Comparison of ENCODE assay signal across 10 mouse cellular contexts in genomic region chr2:91052752-91053151, GRCm38 (mm10). TPM values are rescaled to one million over a fixed set of nuclear protein-coding genes. Genes with fewer than 3 reads are reported as not detected.
DNase-seq lines count a peak whose midpoint lies in the region; ATAC-seq and TF ChIP-seq lines count a peak whose summit lies in the region.
"Had no signal": no experiment of that assay in that cellular context is flagged by ENCODE, and none has a peak within 500 bp of the region (broad histone marks: within the 10 kb centered on the region; RNA-seq: fewer than 3 reads in every experiment).

No protein-coding gene starts in this region.

- H3K9me3 ChIP-seq in lung, embryonic 14.5 days (ENCODE audit: low read depth, low read length) = no peaks in the 10 kb centered on the region
- no peaks in the 10 kb centered on the region for H3K9me3 ChIP-seq in embryonic facial prominence, embryonic 10.5 days
- H3K9me3 ChIP-seq in neural tube, embryonic 13.5 days = no peaks in the 10 kb centered on the region
- H3K9me3 ChIP-seq: heart, embryonic 12.5 days had no signal

- H3K27me3 ChIP-seq in lung, embryonic 14.5 days (ENCODE audit: insufficient read depth, low read length) = no peaks in the 10 kb centered on the region
- no peaks in the 10 kb centered on the region for H3K27me3 ChIP-seq in embryonic facial prominence, embryonic 10.5 days (replicated peaks; ENCODE audit: low read depth, poor library complexity, severe bottlenecking)
- H3K27me3 ChIP-seq in neural tube, embryonic 13.5 days = no peaks in the 10 kb centered on the region
- H3K27me3 ChIP-seq: heart, embryonic 12.5 days had no signal

- peak overlapping the region; percentile 84; the same call in 1 of the 2 replicates for H3K4me3 ChIP-seq in lung, embryonic 14.5 days (ENCODE audit: low read depth, low read length)
- peak overlapping the region; percentile 93 for H3K4me3 ChIP-seq in embryonic facial prominence, embryonic 10.5 days
- H3K4me3 ChIP-seq in neural tube, embryonic 13.5 days = peak overlapping the region; percentile 71; the same call in 1 of the 2 replicates

- H3K4me2 ChIP-seq in lung, embryonic 14.5 days = peak overlapping the region; percentile 63
- H3K4me2 ChIP-seq in neural tube, embryonic 13.5 days = peak overlapping the region; percentile 94

- H3K4me1 ChIP-seq in lung, embryonic 14.5 days (ENCODE audit: insufficient read depth) = peaks cover 5% of the 10 kb centered on the region; the same call in 1 of the 2 replicates
- peaks cover 20% of the 10 kb centered on the region for H3K4me1 ChIP-seq in embryonic facial prominence, embryonic 10.5 days
- H3K4me1 ChIP-seq in neural tube, embryonic 13.5 days (replicated peaks) = peaks cover 24% of the 10 kb centered on the region

- 40% methylated on average over 2 of the region's 2 CpGs for WGBS in lung, embryonic 14.5 days
- WGBS in embryonic facial prominence, embryonic 10.5 days = 67% methylated on average over 2 of the region's 2 CpGs
- 67% methylated on average over 2 of the region's 2 CpGs for WGBS in neural tube, embryonic 13.5 days

- H3K36me3 ChIP-seq in lung, embryonic 14.5 days (ENCODE audit: insufficient read depth) = peaks cover 28% of the 10 kb centered on the region
- peaks cover 38% of the 10 kb centered on the region for H3K36me3 ChIP-seq in embryonic facial prominence, embryonic 10.5 days (replicated peaks)
- peaks cover 26% of the 10 kb centered on the region for H3K36me3 ChIP-seq in neural tube, embryonic 13.5 days

- no peak for ATAC-seq in lung, embryonic 14.5 days (ENCODE audit: insufficient read depth)
- no peak for ATAC-seq in neural tube, embryonic 13.5 days (ENCODE audit: low read depth)

- H3K9ac ChIP-seq in lung, embryonic 14.5 days = no peak overlapping the region
- no peak overlapping the region for H3K9ac ChIP-seq in neural tube, embryonic 13.5 days

- no peak for DNase-seq in lung, embryonic 14.5 days
- DNase-seq in lung, postnatal 36 days = no peak
- no peak for DNase-seq in embryonic facial prominence, embryonic 10.5 days (ENCODE audit: low spot score)
- DNase-seq in induced T-regulatory cell, adult 2 months (ENCODE audit: low read depth) = peak; percentile 75
- DNase-seq in gastrocnemius, postnatal 36 days = no peak
- no peak for DNase-seq in layer of hippocampus, adult 9-10 months (ENCODE audit: low spot score)
- DNase-seq in heart, postnatal 25 days (ENCODE audit: low spot score) = no peak
- DNase-seq: cerebellum, postnatal 36 days had no signal

- intact Hi-C loops in gastrocnemius, postnatal 36 days (cut with DNase I) = no loop called here
- intact Hi-C loops in heart, postnatal 25 days (cut with DNase I) = no loop called here

- no peak overlapping the region for H3K27ac ChIP-seq in lung, embryonic 14.5 days (ENCODE audit: low read depth)
- no peak overlapping the region for H3K27ac ChIP-seq in embryonic facial prominence, embryonic 10.5 days (replicated peaks)
- H3K27ac ChIP-seq in neural tube, embryonic 13.5 days (replicated peaks) = no peak overlapping the region

- no peak for TF ChIP-seq CTCF in lung, embryonic 14.5 days (IDR thresholded peaks at IDR 0.05; ENCODE audit: low read depth)

RNA-seq across cellular contexts. Expression of gene Psmc3, which starts 1.1 kb away (rescaled TPM):
- 300 and 322 TPM in 2 replicates for polyA plus RNA-seq in lung, embryonic 14.5 days (2014; fragmentation: Nextera tagmentation; extraction: Ambion mirVana)
- polyA plus RNA-seq in embryonic facial prominence, embryonic 10.5 days (2016; fragmentation: Nextera tagmentation; extraction: Ambion mirVana) = 371 and 378 TPM in 2 replicates
- polyA plus RNA-seq in neural tube, embryonic 13.5 days (2015; fragmentation: Nextera tagmentation; extraction: Ambion mirVana) = 235 and 246 TPM in 2 replicates
- total RNA-seq in gastrocnemius, postnatal 36 days (2021) = 100 to 1,000 TPM; 223 to 229 TPM
- total RNA-seq in heart, postnatal 25 days (2021) = 100 to 1,000 TPM; 209 to 241 TPM

RNA-seq across cellular contexts. Expression of gene Rapsn, which starts 17.3 kb away (rescaled TPM):
- 1.5 and 1.6 TPM in 2 replicates for polyA plus RNA-seq in lung, embryonic 14.5 days (2014; fragmentation: Nextera tagmentation; extraction: Ambion mirVana)
- 1.2 and 1.9 TPM in 2 replicates for polyA plus RNA-seq in embryonic facial prominence, embryonic 10.5 days (2016; fragmentation: Nextera tagmentation; extraction: Ambion mirVana)
- 2.1 and 3.0 TPM in 2 replicates for polyA plus RNA-seq in neural tube, embryonic 13.5 days (2015; fragmentation: Nextera tagmentation; extraction: Ambion mirVana)
- total RNA-seq in gastrocnemius, postnatal 36 days (2021) = 10 to 100 TPM; 21.7 to 23.9 TPM
- total RNA-seq in heart, postnatal 25 days (2021) = 10 to 100 TPM; 16.4 to 16.7 TPM

RNA-seq across cellular contexts. Expression of gene Slc39a13, which starts 17.5 kb away (rescaled TPM):
- polyA plus RNA-seq in lung, embryonic 14.5 days (2014; fragmentation: Nextera tagmentation; extraction: Ambion mirVana) = 29.0 and 33.3 TPM in 2 replicates
- polyA plus RNA-seq in embryonic facial prominence, embryonic 10.5 days (2016; fragmentation: Nextera tagmentation; extraction: Ambion mirVana) = 20.3 and 24.2 TPM in 2 replicates
- polyA plus RNA-seq in neural tube, embryonic 13.5 days (2015; fragmentation: Nextera tagmentation; extraction: Ambion mirVana) = 31.1 and 31.5 TPM in 2 replicates
- total RNA-seq in gastrocnemius, postnatal 36 days (2021) = 10 to 100 TPM; 21.1 to 21.7 TPM
- 10 to 100 TPM; 22.9 to 28.2 TPM for total RNA-seq in heart, postnatal 25 days (2021)

RNA-seq across cellular contexts. Expression of gene Spi1, which starts 29.4 kb away (rescaled TPM):
- polyA plus RNA-seq in lung, embryonic 14.5 days (2014; fragmentation: Nextera tagmentation; extraction: Ambion mirVana) = 6.2 TPM in 2 replicates
- 2.3 and 2.8 TPM in 2 replicates for polyA plus RNA-seq in embryonic facial prominence, embryonic 10.5 days (2016; fragmentation: Nextera tagmentation; extraction: Ambion mirVana)
- polyA plus RNA-seq in neural tube, embryonic 13.5 days (2015; fragmentation: Nextera tagmentation; extraction: Ambion mirVana) = 5.2 and 6.0 TPM in 2 replicates
- total RNA-seq in gastrocnemius, postnatal 36 days (2021) = 1 to 10 TPM in 1 of 2 experiments, under 1 TPM in 1; 0.91 to 1.1 TPM
- total RNA-seq in heart, postnatal 25 days (2021) = 1 to 10 TPM; 3.7 to 4.3 TPM
